Mouse (Mus musculus) neutrophil, adult 5-6 weeks (primary cell): ENCODE measurements around the gene Tmem86b. TPM values are rescaled to one million over a fixed set of nuclear protein-coding genes. Genes with fewer than 3 reads are reported as not detected.

Source experiments
- ATAC-seq: fragments of 151-379, 151-347 bp; 2 replicates; pipeline ENCODE4 v1.8.0; 2017; ENCODE audit warnings: mild to moderate bottlenecking, moderate TSS enrichment; ENCODE audit not compliant: insufficient number of reproducible peaks, poor library complexity, low FRiP score, severe bottlenecking; ENCODE audit errors: extremely low read depth
- total RNA-seq: library from RNA; stranded (forward); fragments of 200-1000 nt; gene quantifications from 2 replicates; pipeline ENCODE4 v1.2.3, GENCODE M21; 2017

The Tmem86b gene
- 44.9 and 56.3 TPM in 2 replicates for total RNA-seq

GRCm38 (mm10) chr7:4631031-4631430 is at the start of gene Tmem86b:
Tmem86b (minus strand) TSS chr7:4631422.
- ATAC-seq = no peak

DNA sequence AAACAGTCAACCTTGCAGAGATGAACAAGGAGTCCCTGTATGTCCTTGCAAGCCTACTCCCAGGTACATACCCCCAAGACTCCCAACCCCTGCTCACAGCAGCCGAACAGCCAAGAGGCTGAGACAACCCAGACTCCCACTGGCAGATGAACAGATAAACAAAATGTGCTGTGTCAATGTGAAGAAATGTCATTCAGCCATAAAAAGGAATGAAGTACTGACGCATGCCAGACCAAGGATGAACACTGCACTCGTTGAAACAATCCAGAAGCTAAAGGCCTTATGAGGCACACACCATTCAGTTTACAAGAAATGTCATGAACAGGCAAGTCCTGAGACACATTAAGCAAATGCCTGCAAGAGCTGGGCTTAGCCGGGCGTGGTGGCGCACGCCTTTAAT is 44.0 kb upstream of the Tmem86b start:
- no peak for ATAC-seq

- no peak for ATAC-seq
These were observed 43.0 kb upstream of the Tmem86b start for GRCm38 (mm10) chr7:4674114-4674731.

- no peak for ATAC-seq
These were observed 40.7 kb upstream of the Tmem86b start for GRCm38 (mm10) chr7:4671956-4672355.

DNA sequence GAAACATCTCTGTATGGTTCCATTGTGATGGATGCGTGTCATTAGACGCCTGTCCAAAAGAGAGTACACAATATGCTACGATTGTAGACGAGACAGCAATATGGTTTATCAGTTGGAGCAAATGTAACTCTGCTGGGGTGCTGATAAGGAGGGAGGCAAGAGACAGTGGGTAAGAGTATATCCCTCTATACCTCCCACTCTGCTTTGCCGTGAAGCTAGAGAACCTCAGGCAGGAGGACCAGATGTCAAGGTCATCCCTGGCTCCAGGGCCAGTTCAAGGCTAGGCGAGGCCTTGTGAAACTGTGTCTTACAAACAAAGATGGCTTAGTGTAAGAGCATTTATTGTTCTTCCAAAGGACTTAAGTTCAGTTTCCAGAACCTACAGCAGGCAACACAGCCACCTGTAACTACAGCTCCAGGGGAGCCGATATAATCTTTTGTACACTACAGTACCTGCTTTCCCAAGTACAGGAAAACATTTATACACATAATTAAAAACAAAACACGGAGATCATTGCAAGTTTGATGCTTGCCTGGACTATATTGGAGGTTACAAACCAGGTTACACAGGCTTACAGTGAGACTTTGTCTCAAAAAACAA is 39.5 kb upstream of the Tmem86b start:
- no peak for ATAC-seq

DNA sequence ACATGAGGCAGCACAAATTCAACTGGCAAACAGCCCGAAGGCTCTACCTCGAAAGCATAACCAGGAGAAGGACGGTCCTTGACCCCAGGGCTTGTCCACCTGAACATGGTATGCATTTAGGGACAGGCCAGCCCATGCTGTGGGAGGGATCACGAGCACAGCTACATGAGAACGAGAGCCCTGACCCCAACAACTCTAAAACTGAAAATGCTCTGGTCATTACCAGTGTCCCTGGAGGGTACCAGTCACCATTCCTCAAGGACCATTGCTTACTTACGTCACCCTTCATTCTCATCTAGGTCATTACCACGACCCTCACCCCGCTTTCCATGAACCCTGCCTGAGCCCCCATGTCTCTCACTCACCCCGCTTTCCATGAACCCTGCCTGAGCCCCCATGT is 37.9 kb upstream of the Tmem86b start:
- ATAC-seq = no peak

GRCm38 (mm10) chr7:4668506-4668905 is 37.3 kb upstream of the Tmem86b start:
- ATAC-seq = no peak

DNA sequence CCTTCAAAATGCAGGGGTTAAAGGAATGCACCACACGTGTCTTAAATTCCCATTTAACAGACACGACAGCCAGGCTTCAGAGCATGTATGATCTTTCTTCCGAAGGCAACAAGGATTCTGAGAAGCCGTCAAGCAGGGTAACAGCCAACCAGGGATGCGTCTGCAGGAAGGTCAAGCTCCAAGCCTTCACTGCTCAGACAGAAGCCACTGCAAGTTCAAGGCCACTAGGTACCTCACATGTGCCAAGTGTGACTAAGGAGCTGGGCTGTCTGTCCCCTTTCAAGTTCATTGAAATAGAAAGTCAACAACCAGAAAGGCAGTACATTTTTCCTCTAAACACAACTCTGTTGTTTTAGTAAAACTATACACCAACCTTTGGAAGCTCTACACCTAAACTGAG is 35.6 kb upstream of the Tmem86b start:
- ATAC-seq = no peak

DNA sequence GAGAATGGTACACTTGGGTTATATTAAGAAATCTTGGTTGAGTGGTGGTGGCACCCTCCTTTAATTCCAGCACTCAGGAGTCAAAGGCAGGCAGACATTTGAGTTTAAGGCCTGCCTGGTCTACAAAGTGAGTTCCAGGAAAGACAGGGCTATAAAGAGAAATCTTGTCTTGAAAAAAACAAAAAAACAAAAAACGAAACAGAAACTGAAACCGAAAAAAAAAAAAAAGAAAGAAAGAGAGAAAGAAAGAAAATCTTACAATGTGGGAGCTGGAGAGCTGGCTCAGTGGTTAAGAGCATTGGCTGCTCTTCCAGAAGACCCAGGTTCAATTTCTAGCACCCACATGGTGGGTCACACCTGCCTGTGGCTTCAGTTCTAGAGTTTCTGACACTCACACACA is 32.5 kb upstream of the Tmem86b start:
- no peak for ATAC-seq

DNA sequence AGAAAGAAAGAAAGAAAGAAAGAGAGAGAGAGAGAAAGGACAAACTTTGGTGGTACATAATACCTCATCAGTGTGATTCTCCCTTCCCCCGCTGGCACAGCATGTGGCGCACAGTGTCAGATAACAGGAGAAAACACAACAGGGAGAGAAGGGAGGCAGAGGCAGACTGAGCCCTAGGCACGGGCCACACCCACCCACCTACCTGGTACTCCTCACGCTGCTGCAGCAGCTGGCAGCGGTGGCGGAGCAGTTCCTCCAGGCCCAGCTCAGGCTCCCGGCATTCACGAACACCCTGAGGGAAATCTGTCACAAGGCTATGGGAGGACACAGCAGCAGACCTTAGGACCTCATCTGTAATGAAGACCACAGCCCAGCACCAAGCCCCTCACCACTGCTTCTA is 32.0 kb upstream of the Tmem86b start:
- ATAC-seq = no peak

DNA sequence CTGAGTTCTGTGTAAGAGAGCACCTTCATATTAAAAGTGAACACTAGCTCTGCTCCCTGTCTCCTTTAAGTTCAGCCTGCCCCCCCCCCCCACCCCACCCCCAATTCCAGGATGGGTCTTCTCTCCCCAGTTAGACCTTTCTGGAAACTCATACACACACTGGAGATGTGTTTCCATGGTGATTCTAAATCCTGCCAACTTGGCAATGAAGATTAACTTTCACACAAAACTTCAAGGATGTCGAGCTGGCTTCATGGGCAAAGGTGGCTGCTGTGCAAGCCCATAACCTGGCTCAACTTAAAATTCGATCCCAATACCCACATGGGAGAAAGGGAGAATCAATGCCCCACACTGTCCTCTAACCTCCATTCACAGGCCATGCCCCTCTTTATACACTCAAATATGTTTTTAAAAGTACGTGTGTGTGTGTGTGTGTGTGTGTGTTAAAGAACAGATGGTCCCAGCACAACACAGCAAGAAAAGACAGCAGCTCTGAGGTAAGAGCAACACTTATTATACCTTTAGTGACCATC is 28.8 kb upstream of the Tmem86b start:
- ATAC-seq = no peak

DNA sequence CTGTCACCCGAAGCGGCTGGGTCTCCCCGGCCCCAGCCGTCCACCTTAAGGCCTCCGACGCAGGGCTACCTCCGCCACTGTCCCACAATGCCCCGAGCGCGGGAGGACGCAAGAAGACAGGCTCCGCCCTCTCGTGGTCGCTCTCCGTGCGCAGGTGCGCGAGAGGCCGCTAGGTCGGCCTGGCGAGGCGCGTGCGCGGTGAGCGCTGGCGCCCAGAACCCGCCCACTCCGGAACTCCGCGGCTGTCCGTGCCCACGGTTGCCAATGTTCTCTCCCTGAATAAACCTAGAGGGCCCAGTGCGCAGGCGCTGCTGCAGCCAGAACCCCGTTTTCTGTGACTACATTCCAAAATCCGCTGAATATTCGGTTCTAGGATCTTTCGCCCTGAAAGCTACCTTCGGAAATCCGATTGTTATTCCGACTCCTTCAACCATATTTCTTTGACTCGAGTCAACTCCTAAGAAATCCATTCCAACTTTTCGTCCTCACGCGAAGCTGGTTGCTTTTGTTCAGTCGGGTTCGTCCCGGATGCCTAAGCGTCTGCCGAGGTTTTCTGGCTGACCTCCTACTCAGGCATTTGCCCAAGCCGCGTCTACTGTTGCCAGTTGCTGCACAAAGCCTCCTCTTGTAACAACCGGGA is 27.8 kb upstream of the Tmem86b start, which contains the start of gene Ppp6r1:
Gene Ppp6r1 (minus strand): TSS at position 108 of the 640 bp plus-strand sequence.
- peak; percentile 80 for ATAC-seq

DNA sequence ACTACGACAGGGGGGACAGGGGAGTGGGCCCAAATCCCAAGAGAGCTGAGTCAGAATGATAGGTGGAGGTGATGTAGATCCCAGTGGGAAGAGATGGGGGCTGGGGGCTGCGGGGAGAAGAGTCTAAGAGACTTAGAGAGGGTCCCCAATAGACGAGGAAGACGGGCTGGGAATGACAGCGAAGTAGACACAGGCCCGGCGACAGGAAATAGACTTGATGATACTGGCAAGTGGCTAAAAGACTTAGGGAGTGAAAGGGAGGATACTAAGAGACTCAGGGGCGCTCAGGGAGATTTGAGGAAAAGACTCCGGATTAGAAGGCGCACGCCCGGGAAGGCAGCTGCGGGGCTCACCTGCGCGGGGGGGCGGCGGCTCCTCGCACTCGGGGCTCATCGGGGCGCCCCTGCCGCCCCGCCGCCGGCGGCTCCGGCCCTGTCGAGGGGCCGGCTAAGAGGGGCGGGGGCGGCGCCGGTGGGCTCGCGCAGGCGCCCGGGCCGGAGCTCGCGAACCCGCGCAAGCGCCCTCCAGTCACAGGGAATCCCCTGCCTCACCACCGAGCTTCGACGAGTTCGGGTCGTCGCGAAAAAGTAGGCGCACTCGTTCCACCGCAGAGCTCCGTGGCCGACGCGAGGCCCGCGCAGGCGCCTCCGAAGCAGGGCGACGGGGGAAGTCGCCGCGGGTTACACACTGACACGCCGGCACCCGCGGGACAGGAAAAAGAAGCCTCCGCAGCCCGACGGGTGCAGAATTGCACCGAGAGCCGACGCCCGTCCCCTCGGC is 27.1 kb upstream of the Tmem86b start:
- ATAC-seq = 0 out of 2 replicates have a peak, but pooled peaks have one; percentile 1

DNA sequence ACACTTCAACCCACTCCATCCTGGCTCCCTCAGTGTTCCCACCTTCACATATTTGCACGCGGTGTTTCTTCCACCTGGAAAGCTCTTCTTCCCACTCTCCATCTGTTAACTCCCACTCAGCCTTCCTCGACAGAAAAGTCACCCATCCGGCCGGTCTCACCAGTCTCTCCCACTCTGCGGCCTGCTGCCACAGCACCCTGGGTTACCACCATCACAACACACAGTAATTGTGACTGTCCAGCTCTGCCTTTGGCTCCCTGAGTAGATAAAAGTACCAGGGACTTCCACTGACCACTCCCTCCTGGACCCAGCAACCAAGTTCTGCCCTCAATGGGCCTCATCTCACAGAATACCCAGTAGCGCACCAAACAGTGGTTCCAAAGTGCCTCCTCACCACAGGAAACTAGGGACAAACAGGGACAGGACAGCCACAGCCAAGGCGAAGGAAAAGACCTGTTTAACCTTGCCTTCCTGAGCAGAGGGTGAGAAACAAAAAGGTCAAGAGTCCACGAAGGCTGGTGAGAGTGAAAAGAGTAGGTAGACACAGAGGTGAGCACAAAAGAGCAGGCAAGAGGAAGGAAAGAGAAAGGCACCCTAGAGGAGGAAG is 26.4 kb upstream of the Tmem86b start:
- ATAC-seq = no peak

- no peak for ATAC-seq
These were observed 25.6 kb upstream of the Tmem86b start for GRCm38 (mm10) chr7:4656818-4657217.

GRCm38 (mm10) chr7:4655916-4656315 is 24.7 kb upstream of the Tmem86b start:
- ATAC-seq = no peak

- ATAC-seq = no peak
These were observed 24.2 kb upstream of the Tmem86b start for GRCm38 (mm10) chr7:4655393-4655792.

- ATAC-seq = no peak
These were observed 23.0 kb upstream of the Tmem86b start for GRCm38 (mm10) chr7:4654221-4654620.

DNA sequence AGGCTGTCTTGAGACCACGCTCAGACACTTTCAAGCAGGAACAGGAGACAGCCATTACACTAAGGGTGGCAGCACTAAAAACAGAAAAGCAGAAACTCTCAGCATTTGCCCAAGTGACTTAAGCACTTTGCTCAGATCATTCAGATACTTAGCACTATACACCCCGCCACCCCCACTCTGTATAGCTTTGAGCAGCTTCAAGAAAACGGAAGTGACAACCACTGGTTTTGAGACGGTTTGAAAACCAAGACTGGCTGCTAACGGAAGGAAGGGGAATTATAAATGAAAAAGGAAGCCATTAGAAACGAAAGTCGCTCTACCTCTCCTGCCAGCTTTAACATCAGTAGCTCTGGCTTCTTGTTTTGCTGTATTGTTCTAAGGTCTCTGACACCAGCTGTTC is 22.6 kb upstream of the Tmem86b start:
- ATAC-seq = peak; percentile 78
